Mouse (Mus musculus): ENCODE data around the gene Prdx6b. TPM values are rescaled to one million over a fixed set of nuclear protein-coding genes. Genes with fewer than 3 reads are reported as not detected.

Gene Prdx6b
- polyA plus RNA-seq, 1 experiment from 2014 or later: not detected

DNA sequence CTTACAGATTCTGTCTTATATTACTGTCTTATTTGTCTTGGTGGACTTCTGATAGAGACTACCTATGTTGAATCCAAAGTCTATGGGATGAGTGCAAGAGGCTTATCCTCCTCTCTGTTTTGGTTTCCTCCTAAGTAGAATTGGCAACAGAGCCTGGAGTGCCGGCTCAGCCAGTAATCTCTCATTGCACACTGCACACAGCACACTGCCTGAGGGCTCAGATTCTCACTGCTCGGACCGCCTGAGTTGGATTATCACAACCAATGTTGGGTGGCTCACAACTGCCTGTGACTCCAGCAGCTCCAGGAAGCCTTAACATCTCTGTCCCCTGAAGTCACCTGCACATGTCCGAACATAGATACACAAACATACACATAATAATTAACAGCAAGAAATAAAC, 19.1 kb downstream of the Prdx6b start:
- H3K4me2 ChIP-seq: no peak overlapping the region
- no peak overlapping the region for H3K27ac ChIP-seq (ENCODE audit: low read depth, low read length)
- no peaks in the 10 kb centered on the region for H3K36me3 ChIP-seq (ENCODE audit: control insufficient read depth, insufficient read depth, low read length)
- H3K4me3 ChIP-seq (ENCODE audit: low read depth, low read length): no peak overlapping the region
- no peaks in the 10 kb centered on the region for H3K9me3 ChIP-seq (ENCODE audit: control insufficient read depth, low read length)
- ATAC-seq (replicated peaks; ENCODE audit: low FRiP score) (no peak), DNase-seq (ENCODE audit: low spot score) (no peak)
- no peak overlapping the region for H3K9ac ChIP-seq (ENCODE audit: low read depth, low read length)
- H3K27me3 ChIP-seq (replicated peaks; ENCODE audit: control insufficient read depth, insufficient read depth, low read length): no peaks in the 10 kb centered on the region
- no peaks in the 10 kb centered on the region for H3K4me1 ChIP-seq (replicated peaks; ENCODE audit: control insufficient read depth, insufficient read depth, low read length)
- WGBS: 70% methylated on average over 4 of the region's 4 CpGs

- ATAC-seq (replicated peaks; ENCODE audit: low FRiP score): no peak
- H3K9me3 ChIP-seq (ENCODE audit: control insufficient read depth, low read length): no peaks in the 10 kb centered on the region
- no peaks in the 10 kb centered on the region for H3K36me3 ChIP-seq (ENCODE audit: control insufficient read depth, insufficient read depth, low read length)
- H3K9ac ChIP-seq (ENCODE audit: low read depth, low read length): no peak overlapping the region
- H3K27me3 ChIP-seq (replicated peaks; ENCODE audit: control insufficient read depth, insufficient read depth, low read length): no peaks in the 10 kb centered on the region
- H3K4me3 ChIP-seq (ENCODE audit: low read depth, low read length): no peak overlapping the region
- H3K27ac ChIP-seq (ENCODE audit: low read depth, low read length): no peak overlapping the region
- H3K4me1 ChIP-seq (replicated peaks; ENCODE audit: control insufficient read depth, insufficient read depth, low read length): no peaks in the 10 kb centered on the region
- DNase-seq (ENCODE audit: low spot score): no peak
- H3K4me2 ChIP-seq: no peak overlapping the region
- WGBS: 66% methylated on average over 1 of the region's 1 CpGs
Measured at GRCm38 (mm10) chr2:80314201-80314600, 21.9 kb downstream of the Prdx6b start.

DNA sequence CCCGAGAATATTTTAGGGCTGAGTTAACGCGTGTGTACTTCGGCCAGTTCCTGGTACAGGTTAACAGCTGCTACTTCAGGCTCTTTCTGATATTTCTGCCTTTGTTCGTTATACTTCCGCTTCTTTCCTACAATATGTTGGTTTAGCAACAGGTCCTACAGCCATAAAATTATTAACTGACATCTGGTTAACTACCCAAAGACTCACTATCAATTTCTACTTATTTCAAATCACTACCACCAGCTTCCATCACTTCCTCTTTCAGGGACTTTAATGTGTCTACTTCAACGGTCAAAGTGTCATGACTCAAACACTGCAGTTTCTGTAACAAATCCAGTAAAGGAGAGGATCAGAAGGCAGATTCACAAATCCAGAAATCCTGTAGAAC, 22.6 kb downstream of the Prdx6b start:
- peak; percentile 16 for ATAC-seq (replicated peaks; ENCODE audit: low FRiP score)
- DNase-seq (ENCODE audit: low spot score): no peak
- 38% methylated on average over 7 of the region's 7 CpGs for WGBS
- Histone ChIP-seq H3K9ac (ENCODE audit: low read depth, low read length) (peak overlapping the region; percentile 85; the same call in 1 of the 2 replicates), H3K9me3 (ENCODE audit: control insufficient read depth, low read length) (no peaks in the 10 kb centered on the region), H3K36me3 (ENCODE audit: control insufficient read depth, insufficient read depth, low read length) (no peaks in the 10 kb centered on the region; the same call in 1 of the 2 replicates), H3K27ac (ENCODE audit: low read depth, low read length) (peak overlapping the region; percentile 96; the same call in 1 of the 2 replicates), H3K4me2 (peak overlapping the region; percentile 76), H3K4me3 (ENCODE audit: low read depth, low read length) (peak overlapping the region; percentile 80), H3K27me3 (replicated peaks; ENCODE audit: control insufficient read depth, insufficient read depth, low read length) (no peaks in the 10 kb centered on the region), H3K4me1 (replicated peaks; ENCODE audit: control insufficient read depth, insufficient read depth, low read length) (no peaks in the 10 kb centered on the region)

DNA sequence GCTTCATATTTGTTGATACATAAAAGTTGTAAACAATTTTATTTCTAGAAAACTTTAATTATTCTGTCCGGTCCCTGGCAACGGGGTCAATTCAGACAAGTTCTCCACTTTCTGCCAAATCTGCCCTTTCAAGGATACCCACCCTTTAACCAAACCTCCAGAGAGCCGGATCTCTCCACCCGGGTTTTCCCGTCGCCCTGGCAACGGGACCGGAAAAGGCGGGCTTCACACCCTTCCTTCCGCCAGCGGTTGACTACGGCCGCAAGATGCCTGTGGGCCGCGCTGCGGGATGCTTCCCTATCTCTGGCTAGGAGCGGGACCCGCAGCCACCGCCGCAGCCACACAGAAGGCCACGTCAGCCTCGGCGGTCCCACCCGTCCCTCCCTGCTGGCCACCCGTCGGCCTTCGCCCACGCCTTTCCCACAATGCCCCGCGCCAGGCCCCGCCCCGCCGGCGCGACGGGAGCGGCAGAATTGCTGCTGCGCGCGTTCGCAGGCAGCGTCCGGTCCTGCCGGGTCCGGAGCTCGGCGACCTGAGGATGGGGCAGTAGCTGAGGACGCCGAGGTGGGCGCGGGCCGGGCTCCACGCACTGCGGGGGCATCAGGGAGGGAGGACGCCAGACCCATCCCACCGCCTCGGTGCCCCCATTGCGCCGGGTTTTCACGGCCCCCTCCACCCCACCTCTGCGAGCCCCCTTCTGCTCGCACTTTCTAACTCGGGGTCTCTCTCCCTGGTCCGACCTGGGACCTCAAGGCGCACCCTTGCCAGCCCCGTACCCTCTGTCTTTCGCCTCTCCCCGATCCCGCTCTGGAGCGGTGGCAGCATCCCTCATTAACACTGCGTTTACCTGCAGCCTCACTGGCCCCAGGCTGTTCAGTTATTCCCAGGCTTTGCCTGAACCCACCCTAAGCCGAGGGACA, 23.2 kb downstream of the Prdx6b start, which contains the start of gene Dnajc10:
Gene Dnajc10 (plus strand): TSS at position 225 of the 920 bp plus-strand sequence.
- Histone ChIP-seq H3K36me3 (ENCODE audit: control insufficient read depth, insufficient read depth, low read length) (no peaks in the 10 kb centered on the region; the same call in 1 of the 2 replicates), H3K27me3 (replicated peaks; ENCODE audit: control insufficient read depth, insufficient read depth, low read length) (no peaks in the 10 kb centered on the region), H3K4me3 (ENCODE audit: low read depth, low read length) (peak within 1 kb of the TSS; percentile 80), H3K4me1 (replicated peaks; ENCODE audit: control insufficient read depth, insufficient read depth, low read length) (no peaks in the 10 kb centered on the region), H3K27ac (ENCODE audit: low read depth, low read length) (peak within 1 kb of the TSS; percentile 96), H3K4me2 (peak within 1 kb of the TSS; percentile 76), H3K9me3 (ENCODE audit: control insufficient read depth, low read length) (no peaks in the 10 kb centered on the region), H3K9ac (ENCODE audit: low read depth, low read length) (peak within 1 kb of the TSS; percentile 85)
- WGBS: under 1% methylated on average over 72 of the region's 72 CpGs
- ATAC-seq (replicated peaks; ENCODE audit: low FRiP score): peak; percentile 91
- DNase-seq (ENCODE audit: low spot score): peak; percentile 87

GRCm38 (mm10) chr2:80322878-80323277, 30.6 kb downstream of the Prdx6b start:
- WGBS: 92% methylated on average over 4 of the region's 4 CpGs
- peaks cover 5% of the 10 kb centered on the region for H3K36me3 ChIP-seq (ENCODE audit: control insufficient read depth, insufficient read depth, low read length)

GRCm38 (mm10) chr2:80325779-80326178, 33.5 kb downstream of the Prdx6b start:
- 85% methylated on average over 2 of the region's 2 CpGs for WGBS

More at GRCm38 (mm10) chr2:80322878-80323277, 30.6 kb downstream of the Prdx6b start:
- no peak overlapping the region for H3K4me2 ChIP-seq
- no peak overlapping the region for H3K27ac ChIP-seq (ENCODE audit: low read depth, low read length)
- no peak overlapping the region for H3K4me3 ChIP-seq (ENCODE audit: low read depth, low read length)
- H3K9ac ChIP-seq (ENCODE audit: low read depth, low read length): no peak overlapping the region
- no peaks in the 10 kb centered on the region for H3K4me1 ChIP-seq (replicated peaks; ENCODE audit: control insufficient read depth, insufficient read depth, low read length)
- DNase-seq (ENCODE audit: low spot score) (no peak), ATAC-seq (replicated peaks; ENCODE audit: low FRiP score) (no peak)
- no peaks in the 10 kb centered on the region for H3K9me3 ChIP-seq (ENCODE audit: control insufficient read depth, low read length)
- no peaks in the 10 kb centered on the region for H3K27me3 ChIP-seq (replicated peaks; ENCODE audit: control insufficient read depth, insufficient read depth, low read length)

DNA sequence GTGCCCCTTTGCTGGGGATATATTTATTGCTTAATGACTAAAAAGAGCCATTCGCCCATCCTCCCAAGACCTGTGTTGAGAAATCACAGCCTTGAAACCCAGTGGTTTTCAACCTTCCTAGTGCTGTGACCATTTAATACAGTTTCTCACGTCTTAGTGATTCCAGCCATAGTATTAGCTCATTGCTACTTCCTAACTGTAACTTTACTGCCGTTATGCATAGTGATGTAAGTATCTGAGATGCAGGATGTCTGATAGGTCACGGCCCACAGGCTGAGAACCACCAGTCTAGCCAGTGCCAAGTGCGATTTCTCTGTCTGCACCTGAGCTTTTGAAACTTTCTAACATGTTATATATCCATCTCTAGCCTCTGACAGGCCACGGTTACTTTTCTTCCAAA, 35.0 kb downstream of the Prdx6b start:
- Histone ChIP-seq H3K36me3 (ENCODE audit: control insufficient read depth, insufficient read depth, low read length) (peaks cover 8% of the 10 kb centered on the region), H3K4me3 (ENCODE audit: low read depth, low read length) (no peak overlapping the region), H3K4me1 (replicated peaks; ENCODE audit: control insufficient read depth, insufficient read depth, low read length) (no peaks in the 10 kb centered on the region), H3K27ac (ENCODE audit: low read depth, low read length) (no peak overlapping the region), H3K4me2 (no peak overlapping the region), H3K27me3 (replicated peaks; ENCODE audit: control insufficient read depth, insufficient read depth, low read length) (no peaks in the 10 kb centered on the region), H3K9me3 (ENCODE audit: control insufficient read depth, low read length) (no peaks in the 10 kb centered on the region), H3K9ac (ENCODE audit: low read depth, low read length) (no peak overlapping the region)
- DNase-seq (ENCODE audit: low spot score): no peak
- no peak for ATAC-seq (replicated peaks; ENCODE audit: low FRiP score)
- 93% methylated on average over 6 of the region's 6 CpGs for WGBS

More at GRCm38 (mm10) chr2:80325779-80326178, 33.5 kb downstream of the Prdx6b start:
- Histone ChIP-seq H3K9ac (ENCODE audit: low read depth, low read length) (no peak overlapping the region), H3K4me3 (ENCODE audit: low read depth, low read length) (no peak overlapping the region), H3K27ac (ENCODE audit: low read depth, low read length) (no peak overlapping the region), H3K9me3 (ENCODE audit: control insufficient read depth, low read length) (no peaks in the 10 kb centered on the region), H3K36me3 (ENCODE audit: control insufficient read depth, insufficient read depth, low read length) (peaks cover 8% of the 10 kb centered on the region), H3K27me3 (replicated peaks; ENCODE audit: control insufficient read depth, insufficient read depth, low read length) (no peaks in the 10 kb centered on the region), H3K4me1 (replicated peaks; ENCODE audit: control insufficient read depth, insufficient read depth, low read length) (no peaks in the 10 kb centered on the region), H3K4me2 (no peak overlapping the region)
- no peak for DNase-seq (ENCODE audit: low spot score)
- ATAC-seq (replicated peaks; ENCODE audit: low FRiP score): no peak

GRCm38 (mm10) chr2:80328961-80329653, 36.8 kb downstream of the Prdx6b start:
- Histone ChIP-seq H3K4me1 (replicated peaks; ENCODE audit: control insufficient read depth, insufficient read depth, low read length) (no peaks in the 10 kb centered on the region), H3K4me2 (no peak overlapping the region), H3K27me3 (replicated peaks; ENCODE audit: control insufficient read depth, insufficient read depth, low read length) (no peaks in the 10 kb centered on the region), H3K9ac (ENCODE audit: low read depth, low read length) (no peak overlapping the region), H3K4me3 (ENCODE audit: low read depth, low read length) (no peak overlapping the region), H3K9me3 (ENCODE audit: control insufficient read depth, low read length) (no peaks in the 10 kb centered on the region), H3K36me3 (ENCODE audit: control insufficient read depth, insufficient read depth, low read length) (peaks cover 8% of the 10 kb centered on the region), H3K27ac (ENCODE audit: low read depth, low read length) (no peak overlapping the region)
- DNase-seq (ENCODE audit: low spot score): no peak
- WGBS: 91% methylated on average over 7 of the region's 7 CpGs
- no peak for ATAC-seq (replicated peaks; ENCODE audit: low FRiP score)

Data from liver, embryonic 11.5 days (tissue).